Mouse (Mus musculus) left cerebral cortex, adult 8-10 months (tissue): Measurements from ENCODE around the gene Acp1. TPM values are rescaled to one million over a fixed set of nuclear protein-coding genes. Genes with fewer than 3 reads are reported as not detected.

Source experiments
- DNase-seq, 2 experiments: peaks; one replicate each; pipeline ENCODE4 v3.0.0; 2022; ENCODE audit warnings: low spot score in 2 of 2
- total RNA-seq, 4 experiments: library from RNA; stranded (reverse); gene quantifications; 2 replicates each; pipeline ENCODE4 v1.2.4; 2022

The Acp1 gene
- total RNA-seq: 10 to 100 TPM; 44.6 to 59.7 (median 56.6) TPM

GRCm38 (mm10) chr12:30911261-30912047 lies at the start of gene Acp1, which contains the start of gene Sh3yl1:
Gene Acp1 (minus strand): TSS chr12:30911589.
Gene Sh3yl1 (plus strand): TSS chr12:30911668.
- peak; percentile 90 to 93 for DNase-seq

GRCm38 (mm10) chr12:30944197-30944596 lies 32.8 kb upstream of the Acp1 start:
- DNase-seq: no peak

GRCm38 (mm10) chr12:30943057-30943986 lies 31.9 kb upstream of the Acp1 start:
- DNase-seq: no peak

GRCm38 (mm10) chr12:30936899-30937298 lies 25.5 kb upstream of the Acp1 start:
- DNase-seq: no peak

GRCm38 (mm10) chr12:30933299-30933698 lies 21.9 kb upstream of the Acp1 start:
- DNase-seq: no peak

DNA sequence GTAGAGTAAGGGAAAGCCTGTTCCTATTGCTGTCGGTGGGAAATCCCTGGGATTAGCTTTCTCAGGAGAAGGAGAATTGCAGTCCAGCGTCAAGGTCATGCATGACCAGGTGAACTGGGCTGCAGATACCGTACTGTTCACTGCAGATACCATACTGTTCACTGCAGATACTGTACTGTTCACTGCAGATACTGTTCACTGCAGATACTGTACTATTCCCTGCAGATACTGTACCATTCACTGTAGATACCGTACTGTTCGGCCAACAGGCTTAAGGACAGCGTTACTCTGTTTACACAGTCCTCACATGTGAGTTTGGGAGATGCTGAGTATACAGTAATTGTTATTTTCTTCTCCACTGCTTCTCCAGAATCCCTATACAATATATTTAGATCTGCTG lies 16.8 kb upstream of the Acp1 start:
- no peak for DNase-seq

DNA sequence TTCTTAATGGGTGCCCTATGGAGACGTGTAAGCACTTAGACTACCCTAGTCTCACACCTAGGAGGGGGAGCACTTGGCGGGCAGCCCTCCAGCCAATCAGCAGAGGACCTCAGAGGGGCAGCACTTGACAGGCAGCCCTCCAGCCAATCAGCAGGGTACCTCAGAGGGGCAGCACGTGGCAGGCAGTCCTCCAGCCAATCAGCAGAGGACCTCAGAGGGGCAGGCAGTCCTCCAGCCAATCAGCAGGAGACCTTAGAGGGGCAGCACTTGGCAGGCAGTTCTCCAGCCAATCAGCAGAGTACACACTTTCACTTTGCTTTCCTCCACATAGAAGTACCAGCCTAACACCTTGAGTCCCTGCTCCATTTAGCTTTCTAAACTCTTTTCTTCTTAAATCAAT lies 11.0 kb upstream of the Acp1 start:
- DNase-seq: no peak

DNA sequence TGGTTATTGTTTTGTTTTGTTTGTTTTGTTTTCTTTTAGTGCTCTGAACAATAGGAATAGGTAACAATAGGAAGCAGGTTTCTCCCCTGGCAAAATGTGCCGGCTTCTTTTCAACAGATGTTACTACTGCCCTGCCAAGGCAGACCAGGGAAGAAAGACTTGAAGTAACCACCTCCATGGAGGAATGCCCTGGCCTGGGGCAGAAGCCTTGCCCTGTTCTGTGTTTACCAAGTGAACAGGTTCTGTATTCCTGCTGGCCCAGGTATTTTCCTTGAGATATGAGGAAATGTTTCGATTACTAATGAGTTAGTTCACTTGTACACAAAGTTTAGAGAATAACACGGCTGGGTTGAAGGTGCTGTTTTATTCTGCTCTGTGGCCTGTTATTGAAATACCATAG lies 1.5 kb upstream of the Acp1 start:
- no peak for DNase-seq

- DNase-seq: peak in 1 of 2 experiments; percentile 28
Measured at GRCm38 (mm10) chr12:30912048-30912381, 626 bp upstream of the Acp1 start.

- DNase-seq: no peak
Measured at GRCm38 (mm10) chr12:30910860-30911259, 529 bp downstream of the Acp1 start.

DNA sequence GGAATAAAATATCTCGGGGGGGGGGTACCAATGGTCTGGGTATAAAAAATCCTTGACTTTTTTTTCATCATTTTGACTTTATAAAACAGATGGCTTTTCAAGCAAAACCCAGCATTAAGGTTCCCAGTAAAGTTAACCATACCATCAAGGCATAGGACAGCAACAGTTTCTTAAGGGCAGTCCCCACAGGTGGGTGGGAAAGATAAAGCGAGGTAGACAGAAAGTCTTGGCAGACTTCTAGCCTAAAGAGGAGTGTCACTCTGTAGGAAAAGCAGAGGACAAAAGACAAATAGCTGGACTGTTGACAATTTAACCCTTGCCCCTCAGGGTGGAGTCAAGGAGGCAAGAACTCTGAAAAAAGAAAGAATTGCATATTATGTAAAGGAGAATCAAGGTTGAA lies 1.5 kb downstream of the Acp1 start:
- no peak for DNase-seq

DNA sequence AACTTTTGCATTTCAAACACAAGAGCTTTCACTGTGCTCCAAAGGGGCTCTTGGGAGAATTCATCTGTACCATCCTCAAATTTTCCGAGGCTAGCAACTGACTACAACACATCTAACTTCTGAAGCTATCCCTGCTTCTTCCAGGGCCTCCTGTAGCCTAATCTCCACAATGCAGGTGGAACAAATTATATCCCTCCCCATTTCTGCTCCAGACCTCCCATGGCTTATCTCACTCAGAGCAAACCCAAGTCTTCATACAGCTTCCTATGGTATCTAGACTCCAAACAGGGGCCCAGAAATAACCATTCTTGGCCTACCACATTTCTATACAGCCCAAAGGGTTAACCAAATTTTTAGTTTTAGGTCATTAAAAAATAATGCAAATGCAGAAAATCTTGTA lies 2.7 kb downstream of the Acp1 start:
- DNase-seq: no peak

DNA sequence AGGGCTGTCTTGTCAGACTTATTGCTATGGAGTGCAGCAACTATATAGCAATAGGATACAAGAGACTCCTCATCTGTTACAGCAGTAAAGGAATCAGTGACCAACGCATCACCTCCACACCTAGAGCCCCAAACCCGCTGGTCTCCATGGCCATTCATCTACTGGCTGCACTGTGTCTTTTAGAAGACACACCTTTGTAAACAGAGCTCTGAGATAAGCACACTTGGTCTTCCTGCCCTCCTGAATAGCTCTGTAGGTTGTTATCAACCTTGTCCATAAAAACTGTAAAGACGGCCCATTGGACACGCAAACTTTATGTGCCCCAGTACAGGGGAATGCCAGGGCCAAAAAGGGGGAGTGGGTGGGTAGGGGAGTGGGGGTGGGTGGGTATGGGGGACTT lies 14.3 kb downstream of the Acp1 start:
- no peak for DNase-seq

DNA sequence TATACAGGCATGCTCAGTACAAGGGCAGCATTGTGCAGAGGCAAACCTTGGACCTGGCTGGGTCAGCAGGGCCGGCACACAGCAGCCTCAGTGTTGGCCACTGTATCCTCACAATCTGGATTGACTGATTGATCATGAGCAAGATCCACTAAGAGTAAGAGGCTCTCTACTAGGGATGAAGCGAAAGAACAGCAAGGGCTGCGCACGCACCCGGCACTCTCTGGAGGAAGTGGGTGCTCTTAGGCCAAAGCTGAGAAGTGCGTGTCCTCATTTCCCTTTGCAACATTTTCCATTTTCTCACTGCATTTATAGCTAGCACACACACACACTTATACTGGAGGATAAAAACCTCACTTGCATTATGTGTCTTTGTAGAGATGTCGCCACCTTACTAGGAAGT lies 20.0 kb downstream of the Acp1 start:
- DNase-seq: no peak

DNA sequence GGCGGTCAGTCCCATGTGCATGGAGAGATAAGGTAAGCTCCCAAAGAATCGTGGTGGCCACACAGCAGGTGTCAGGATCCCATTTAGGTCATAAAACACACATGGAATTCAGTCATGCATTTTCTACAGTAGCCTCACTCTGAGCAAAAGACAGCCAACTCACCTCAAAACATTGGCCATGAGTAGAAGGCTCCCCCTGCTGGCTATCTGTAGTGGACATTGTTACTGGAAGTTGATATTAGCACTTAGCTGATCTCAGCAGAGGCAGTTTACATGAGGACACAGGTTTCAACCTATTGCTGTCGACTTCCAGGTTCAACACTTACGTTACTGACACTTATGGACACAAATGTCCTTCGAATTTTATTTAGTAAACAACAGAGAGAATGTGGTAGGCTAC lies 21.3 kb downstream of the Acp1 start:
- DNase-seq: peak in 1 of 2 experiments; percentile 21

DNA sequence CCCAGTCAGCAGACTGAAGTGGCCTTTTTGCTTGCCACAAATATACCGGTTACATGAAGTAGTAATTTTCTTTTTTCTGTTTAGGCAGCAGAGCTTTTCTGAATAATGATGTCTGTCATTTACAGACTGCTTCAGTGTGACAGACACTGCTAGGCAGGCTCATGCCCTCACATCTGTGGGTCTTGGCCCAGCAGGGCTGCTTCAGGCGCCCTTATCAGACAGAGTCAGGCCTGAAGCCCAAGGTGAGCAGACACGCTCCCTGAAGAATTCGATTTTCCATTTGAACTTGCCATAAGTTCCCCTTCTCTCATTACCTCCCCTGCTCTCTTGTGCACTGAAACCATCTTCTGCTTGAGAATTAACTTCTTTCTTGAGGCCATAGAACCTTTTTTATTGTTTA lies 23.4 kb downstream of the Acp1 start:
- no peak for DNase-seq

DNA sequence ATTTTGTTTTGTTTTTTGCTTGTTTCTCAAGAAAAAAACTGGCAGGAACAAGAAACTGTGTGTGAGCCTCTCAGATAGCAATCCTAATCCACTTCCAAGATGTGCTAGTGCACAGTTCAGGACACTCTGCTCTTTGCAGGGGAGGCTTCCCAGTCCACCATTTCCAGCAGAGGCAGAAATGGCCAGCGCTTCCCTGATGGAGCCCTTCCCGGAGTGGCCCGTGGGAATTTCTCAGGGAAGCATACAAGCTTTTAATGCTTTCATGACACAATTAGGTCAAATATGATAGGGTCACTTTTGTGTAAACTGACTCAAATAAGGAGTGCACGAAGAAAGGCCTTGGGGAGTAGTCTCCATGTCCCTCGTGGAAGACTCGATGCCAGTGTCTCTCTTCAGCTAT lies 25.5 kb downstream of the Acp1 start:
- DNase-seq: no peak

DNA sequence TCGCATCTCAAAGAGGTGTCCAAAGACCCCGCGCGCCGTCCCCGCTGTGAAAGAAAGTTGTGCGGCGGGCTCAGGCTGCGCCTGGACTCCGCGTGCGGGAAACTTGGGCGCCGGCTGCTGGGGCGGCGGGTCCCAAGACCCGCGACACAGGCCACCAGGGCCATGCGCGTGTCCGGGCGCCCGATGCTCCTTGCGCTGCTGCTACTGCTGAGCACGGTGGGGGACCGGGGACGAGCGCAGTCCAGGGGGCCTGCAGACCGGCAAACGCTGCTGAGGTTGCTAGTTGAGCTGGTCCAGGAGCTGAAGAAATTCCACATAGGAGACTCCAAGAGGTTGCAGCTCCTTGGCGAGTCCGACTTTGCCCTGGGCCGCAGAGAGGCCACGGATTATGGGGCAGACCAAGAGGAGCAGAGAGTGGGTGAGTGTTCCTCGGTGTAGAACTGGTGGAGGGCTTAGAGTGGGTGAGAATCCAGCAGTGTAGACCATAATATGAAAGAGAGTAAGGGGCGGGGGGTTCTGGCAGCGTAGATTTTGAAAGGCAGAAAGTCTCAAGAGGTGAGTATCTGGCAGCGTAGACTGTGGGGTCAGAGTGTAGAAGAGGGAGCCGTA lies 26.7 kb downstream of the Acp1 start:
- DNase-seq: no peak

DNA sequence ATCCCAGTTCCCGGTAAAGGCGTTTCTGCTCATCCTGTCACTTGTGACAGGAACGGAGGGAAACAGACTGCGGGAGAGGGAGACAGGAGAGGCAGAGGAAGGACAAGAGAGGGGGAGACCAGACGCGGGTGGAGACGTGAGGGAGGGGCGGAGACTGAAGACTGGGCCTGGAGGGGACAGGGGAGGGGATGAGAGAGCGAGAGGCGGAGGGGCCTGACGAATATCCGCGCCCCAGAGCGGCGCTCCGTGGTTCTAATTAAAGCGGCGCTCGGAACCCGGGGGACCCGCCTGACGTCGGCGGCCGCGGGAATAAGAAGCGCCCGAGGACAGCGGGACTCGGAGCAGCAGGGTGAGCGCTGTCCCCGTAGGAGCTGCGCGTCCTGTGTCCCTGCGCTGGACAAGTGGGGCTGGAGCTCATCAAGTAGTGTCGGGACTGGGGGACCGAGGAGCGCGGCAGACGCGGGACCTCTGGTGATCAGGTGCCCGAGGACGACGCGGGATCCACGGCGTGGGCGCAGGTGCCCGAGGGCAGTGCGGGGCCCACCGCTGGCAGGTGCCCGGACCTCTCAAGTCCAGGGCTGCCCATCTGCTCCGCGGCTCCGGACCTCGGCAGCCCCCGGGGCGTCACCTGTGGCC lies 27.3 kb downstream of the Acp1 start, which contains the start of gene Alkal2:
Alkal2 (plus strand) TSS at position 337 of the 636 bp plus-strand sequence.
- no peak for DNase-seq

GRCm38 (mm10) chr12:30883592-30883985 lies 27.8 kb downstream of the Acp1 start:
- no peak for DNase-seq

GRCm38 (mm10) chr12:30879447-30879846 lies 31.9 kb downstream of the Acp1 start:
- no peak for DNase-seq

GRCm38 (mm10) chr12:30865781-30866180 lies 45.6 kb downstream of the Acp1 start:
- no peak for DNase-seq
